Mouse (Mus musculus): ENCODE data around the gene Zfp607b. TPM values are rescaled to one million over a fixed set of nuclear protein-coding genes. Genes with fewer than 3 reads are reported as not detected.

The Zfp607b gene
- 2.0 and 2.9 TPM in 2 replicates for polyA plus RNA-seq (2015; fragmentation: Nextera tagmentation; extraction: Ambion mirVana)

- WGBS, result under 1% methylated on average over 19 of the region's 19 CpGs
- Histone ChIP-seq H3K9me3 (replicated peaks) (no peaks in the 10 kb centered on the region), H3K4me3 (peak within 1 kb of the TSS; percentile 45), H3K36me3 (no peaks in the 10 kb centered on the region), H3K9ac (peak within 1 kb of the TSS; percentile 50), H3K4me1 (replicated peaks) (peaks cover 17% of the 10 kb centered on the region), H3K27ac (peak within 1 kb of the TSS; percentile 35), H3K27me3 (peaks cover 8% of the 10 kb centered on the region; the same call in 1 of the 2 replicates), H3K4me2 (peak within 1 kb of the TSS; percentile 65)
- ATAC-seq (replicated peaks; ENCODE audit: insufficient number of reproducible peaks, insufficient read depth, low FRiP score, low read depth), result peak; percentile 100
Measured at GRCm38 (mm10) chr7:27688815-27689612, at the start of gene Zfp607b. Gene Zfp607b, plus strand, starts transcription at chr7:27689340.

GRCm38 (mm10) chr7:27644471-27644870 is 44.7 kb upstream of the Zfp607b start:
- Histone ChIP-seq H3K9ac (no peak overlapping the region), H3K4me2 (no peak overlapping the region), H3K27me3 (no peaks in the 10 kb centered on the region), H3K9me3 (replicated peaks) (no peaks in the 10 kb centered on the region), H3K36me3 (0 out of 2 replicates have a peak, but pooled peaks cover 4% of the 10 kb centered on the region), H3K4me3 (no peak overlapping the region), H3K27ac (no peak overlapping the region), H3K4me1 (replicated peaks) (no peaks in the 10 kb centered on the region)
- no peak for ATAC-seq (replicated peaks; ENCODE audit: insufficient number of reproducible peaks, insufficient read depth, low FRiP score, low read depth)
- WGBS, result 55% methylated on average over 1 of the region's 1 CpGs

GRCm38 (mm10) chr7:27646516-27646915 is 42.6 kb upstream of the Zfp607b start:
- peaks cover 13% of the 10 kb centered on the region for H3K27me3 ChIP-seq
- WGBS, result 76% methylated on average over 7 of the region's 7 CpGs
- no peaks in the 10 kb centered on the region for H3K4me1 ChIP-seq (replicated peaks)
- H3K36me3 ChIP-seq, result no peaks in the 10 kb centered on the region
- ATAC-seq (replicated peaks; ENCODE audit: insufficient number of reproducible peaks, insufficient read depth, low FRiP score, low read depth), result no peak
- no peaks in the 10 kb centered on the region for H3K9me3 ChIP-seq (replicated peaks)
- no peak overlapping the region for H3K27ac ChIP-seq
- H3K9ac ChIP-seq, result no peak overlapping the region
- no peak overlapping the region for H3K4me2 ChIP-seq
- H3K4me3 ChIP-seq, result no peak overlapping the region

- H3K36me3 ChIP-seq, result no peaks in the 10 kb centered on the region
- no peaks in the 10 kb centered on the region for H3K9me3 ChIP-seq (replicated peaks)
- H3K4me2 ChIP-seq, result no peak overlapping the region
- H3K27me3 ChIP-seq, result peaks cover 22% of the 10 kb centered on the region
- no peaks in the 10 kb centered on the region for H3K4me1 ChIP-seq (replicated peaks)
- 74% methylated on average over 6 of the region's 6 CpGs for WGBS
- no peak overlapping the region for H3K9ac ChIP-seq
- no peak overlapping the region for H3K4me3 ChIP-seq
- no peak for ATAC-seq (replicated peaks; ENCODE audit: insufficient number of reproducible peaks, insufficient read depth, low FRiP score, low read depth)
- H3K27ac ChIP-seq, result no peak overlapping the region
Measured at GRCm38 (mm10) chr7:27647281-27648002, 41.7 kb upstream of the Zfp607b start.

- Histone ChIP-seq H3K36me3 (no peaks in the 10 kb centered on the region), H3K27me3 (peaks cover 45% of the 10 kb centered on the region), H3K4me1 (replicated peaks) (peaks cover 5% of the 10 kb centered on the region), H3K4me3 (no peak overlapping the region), H3K9me3 (replicated peaks) (no peaks in the 10 kb centered on the region), H3K9ac (no peak overlapping the region), H3K4me2 (no peak overlapping the region), H3K27ac (no peak overlapping the region)
- WGBS, result 87% methylated on average over 11 of the region's 11 CpGs
- ATAC-seq (replicated peaks; ENCODE audit: insufficient number of reproducible peaks, insufficient read depth, low FRiP score, low read depth), result no peak
Measured at GRCm38 (mm10) chr7:27649723-27650122, 39.4 kb upstream of the Zfp607b start.

- Histone ChIP-seq H3K27ac (no peak overlapping the region), H3K27me3 (peaks cover 57% of the 10 kb centered on the region), H3K4me1 (replicated peaks) (peaks cover 5% of the 10 kb centered on the region), H3K9me3 (replicated peaks) (no peaks in the 10 kb centered on the region), H3K36me3 (no peaks in the 10 kb centered on the region), H3K4me3 (0 out of 2 replicates have a peak overlapping the region, but pooled peaks have one; percentile 10), H3K9ac (no peak overlapping the region), H3K4me2 (no peak overlapping the region)
- 6% methylated on average over 10 of the region's 10 CpGs for WGBS
- no peak for ATAC-seq (replicated peaks; ENCODE audit: insufficient number of reproducible peaks, insufficient read depth, low FRiP score, low read depth)
Measured at GRCm38 (mm10) chr7:27650949-27651348, 38.2 kb upstream of the Zfp607b start.

GRCm38 (mm10) chr7:27653681-27654437 is 35.3 kb upstream of the Zfp607b start, which contains the start of gene Ttc9b:
Gene Ttc9b, plus strand, starts transcription at chr7:27653915.
- Histone ChIP-seq H3K4me1 (replicated peaks) (peaks cover 5% of the 10 kb centered on the region), H3K9me3 (replicated peaks) (no peaks in the 10 kb centered on the region), H3K4me2 (peak within 1 kb of the TSS; percentile 52), H3K27ac (no peak within 1 kb of the TSS), H3K27me3 (peaks cover 86% of the 10 kb centered on the region), H3K4me3 (peak within 1 kb of the TSS; percentile 35), H3K36me3 (no peaks in the 10 kb centered on the region), H3K9ac (no peak within 1 kb of the TSS)
- ATAC-seq (replicated peaks; ENCODE audit: insufficient number of reproducible peaks, insufficient read depth, low FRiP score, low read depth), result no peak
- 5% methylated on average over 53 of the region's 62 CpGs for WGBS

- H3K4me1 ChIP-seq (replicated peaks), result peaks cover 5% of the 10 kb centered on the region
- H3K4me3 ChIP-seq, result no peak overlapping the region
- no peaks in the 10 kb centered on the region for H3K9me3 ChIP-seq (replicated peaks)
- H3K27me3 ChIP-seq, result peaks cover 93% of the 10 kb centered on the region
- 57% methylated on average over 20 of the region's 20 CpGs for WGBS
- no peak overlapping the region for H3K27ac ChIP-seq
- H3K4me2 ChIP-seq, result no peak overlapping the region
- no peak for ATAC-seq (replicated peaks; ENCODE audit: insufficient number of reproducible peaks, insufficient read depth, low FRiP score, low read depth)
- H3K36me3 ChIP-seq, result no peaks in the 10 kb centered on the region
- H3K9ac ChIP-seq, result no peak overlapping the region
Measured at GRCm38 (mm10) chr7:27654607-27655276, 34.4 kb upstream of the Zfp607b start.

GRCm38 (mm10) chr7:27655545-27655944 is 33.6 kb upstream of the Zfp607b start:
- Histone ChIP-seq H3K27ac (no peak overlapping the region), H3K36me3 (no peaks in the 10 kb centered on the region), H3K27me3 (peaks cover 90% of the 10 kb centered on the region), H3K9ac (no peak overlapping the region), H3K4me2 (no peak overlapping the region), H3K4me1 (replicated peaks) (peaks cover 5% of the 10 kb centered on the region), H3K9me3 (replicated peaks) (no peaks in the 10 kb centered on the region), H3K4me3 (no peak overlapping the region)
- peak; percentile 22; the same call in 1 of the 2 replicates for ATAC-seq (replicated peaks; ENCODE audit: insufficient number of reproducible peaks, insufficient read depth, low FRiP score, low read depth)
- WGBS, result 28% methylated on average over 11 of the region's 11 CpGs

GRCm38 (mm10) chr7:27656600-27656999 is 32.5 kb upstream of the Zfp607b start:
- Histone ChIP-seq H3K4me1 (replicated peaks) (peaks cover 5% of the 10 kb centered on the region), H3K9me3 (replicated peaks) (no peaks in the 10 kb centered on the region), H3K4me2 (no peak overlapping the region), H3K36me3 (no peaks in the 10 kb centered on the region), H3K27me3 (peaks cover 92% of the 10 kb centered on the region), H3K9ac (no peak overlapping the region), H3K27ac (no peak overlapping the region), H3K4me3 (no peak overlapping the region)
- 86% methylated on average over 16 of the region's 16 CpGs for WGBS
- no peak for ATAC-seq (replicated peaks; ENCODE audit: insufficient number of reproducible peaks, insufficient read depth, low FRiP score, low read depth)
